Mouse (Mus musculus) left cerebral cortex, postnatal 36 days (tissue): ENCODE results near the gene 1700016D06Rik. TPM values are rescaled to one million over a fixed set of nuclear protein-coding genes. Genes with fewer than 3 reads are reported as not detected.

ENCODE experiments used
- DNase-seq, 2 experiments: peaks; one replicate each; pipeline ENCODE4 v3.0.0; 2021 to 2022; ENCODE audit warnings: low spot score in 2 of 2, mixed read lengths in 1 of 2
- intact Hi-C: fragments of 180-260 bp; cut with DNase I; formaldehyde crosslinking; loops from one replicate; pipeline ENCODE4 v1.15.1; 2025
- total RNA-seq, 2 experiments: library from RNA; stranded (reverse); gene quantifications; 2 replicates each; pipeline ENCODE4 v1.2.3; 2021

Gene 1700016D06Rik
- total RNA-seq, 2 experiments from 2014 or later = not detected

DNA sequence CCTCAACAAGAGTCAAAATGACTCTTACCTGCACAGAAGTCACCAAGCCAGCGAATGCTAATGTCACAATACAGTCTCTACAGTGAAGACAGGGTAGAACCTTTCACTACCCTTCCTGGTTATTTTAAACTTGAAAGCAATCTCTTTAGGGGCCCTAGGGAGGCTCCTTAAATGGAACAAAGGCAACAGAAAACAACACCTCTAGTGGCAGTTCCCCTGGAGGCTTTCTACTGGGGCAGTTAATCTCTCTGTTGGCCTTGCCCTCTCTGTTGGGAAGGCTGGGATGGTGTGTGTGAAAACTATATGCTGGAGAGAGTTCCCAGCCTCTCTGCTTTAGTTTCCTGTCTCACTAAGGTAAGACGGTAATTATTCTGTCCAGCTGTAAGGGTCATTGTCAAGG, 60.3 kb downstream of the 1700016D06Rik start:
- intact Hi-C loops = no loop called here
- no peak for DNase-seq

DNA sequence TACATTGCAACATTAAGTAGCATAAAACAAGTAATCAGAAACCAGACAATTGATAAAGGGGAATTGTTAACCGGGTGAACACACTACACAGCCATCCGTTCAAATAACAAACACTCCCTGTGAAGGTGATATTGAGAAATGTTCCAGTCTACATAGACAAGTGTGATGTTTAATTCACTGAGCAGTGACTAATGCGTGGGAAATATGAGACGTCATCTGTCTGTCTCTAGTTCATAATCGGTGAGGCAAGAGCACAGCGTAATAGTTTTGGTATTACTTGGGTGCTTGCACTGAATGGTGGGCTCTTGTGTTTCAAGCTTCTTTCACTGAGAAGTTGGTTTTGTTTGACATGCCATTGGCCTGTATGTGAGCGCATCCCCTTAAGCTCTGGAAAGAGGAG, 63.3 kb downstream of the 1700016D06Rik start:
- DNase-seq = no peak
- intact Hi-C loops = no loop called here

DNA sequence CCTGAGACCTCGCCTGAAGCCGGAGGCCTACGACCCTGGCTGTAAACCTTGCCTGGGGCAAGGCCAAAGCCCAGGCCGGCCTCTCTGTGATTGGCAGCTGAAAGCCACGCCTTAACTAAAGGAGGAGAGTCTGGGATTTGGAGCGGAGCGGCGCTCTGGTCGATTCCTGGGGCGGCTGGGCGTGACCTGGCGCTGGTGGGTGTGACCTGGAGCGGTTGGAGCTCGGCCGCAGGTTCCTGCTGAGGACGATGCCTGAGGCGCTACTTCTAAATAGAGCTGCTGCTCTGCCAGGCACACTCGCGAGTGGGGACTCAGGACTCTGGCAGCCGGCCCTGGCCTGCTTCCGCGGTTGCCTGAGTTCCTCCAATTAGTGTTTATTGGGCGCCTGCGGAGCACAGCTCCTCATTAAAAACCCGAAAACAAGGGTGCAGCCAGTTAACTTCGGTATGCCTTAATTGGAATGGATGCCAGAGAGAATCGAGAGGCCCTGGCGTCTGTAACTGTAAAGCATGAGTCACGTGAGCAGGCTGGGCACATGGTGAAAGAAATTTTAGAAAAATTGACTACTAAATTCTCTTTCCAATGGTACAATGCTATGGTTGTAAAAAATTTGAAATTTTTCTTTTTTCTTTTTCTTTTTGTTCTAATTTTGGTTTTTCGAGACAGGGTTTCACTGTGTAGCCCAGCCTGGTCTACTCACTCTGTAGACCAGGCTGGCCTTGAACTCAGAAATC, 64.4 kb downstream of the 1700016D06Rik start:
- intact Hi-C loops = no loop called here
- peak; percentile 72 to 79 for DNase-seq

DNA sequence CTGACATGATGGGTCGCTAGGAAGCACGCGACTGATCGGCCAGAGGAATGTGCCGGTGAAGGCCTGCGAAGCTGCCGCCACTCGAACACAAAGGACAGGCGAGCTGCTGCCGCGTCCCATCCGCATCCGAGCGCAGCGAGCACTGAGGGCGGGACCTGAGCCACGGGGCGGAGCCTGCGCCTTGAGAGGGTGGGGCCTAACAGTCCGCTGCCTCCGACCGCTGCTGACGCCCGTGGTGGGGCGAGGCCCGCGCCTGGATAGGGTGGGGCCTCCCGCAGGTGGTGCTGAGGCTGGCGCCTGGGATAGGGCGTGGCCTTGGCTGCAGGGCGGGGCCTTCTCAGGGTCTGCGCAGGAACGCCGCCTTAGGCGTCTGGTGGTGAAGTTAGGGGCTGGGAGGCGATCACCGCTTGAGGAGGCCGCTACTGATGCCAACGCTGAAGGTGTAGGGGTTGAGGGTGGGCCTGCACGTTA, 65.2 kb downstream of the 1700016D06Rik start, which contains the start of gene Ankrd10:
Ankrd10 (minus strand) TSS at position 147 of the 471 bp plus-strand sequence.
- intact Hi-C loops = loop anchor here (2.0 kb wide), 2 partner anchors 65 to 79 kb away; partner anchors contain the start of gene 1700016D06Rik
- DNase-seq = peak; percentile 95 to 96

DNA sequence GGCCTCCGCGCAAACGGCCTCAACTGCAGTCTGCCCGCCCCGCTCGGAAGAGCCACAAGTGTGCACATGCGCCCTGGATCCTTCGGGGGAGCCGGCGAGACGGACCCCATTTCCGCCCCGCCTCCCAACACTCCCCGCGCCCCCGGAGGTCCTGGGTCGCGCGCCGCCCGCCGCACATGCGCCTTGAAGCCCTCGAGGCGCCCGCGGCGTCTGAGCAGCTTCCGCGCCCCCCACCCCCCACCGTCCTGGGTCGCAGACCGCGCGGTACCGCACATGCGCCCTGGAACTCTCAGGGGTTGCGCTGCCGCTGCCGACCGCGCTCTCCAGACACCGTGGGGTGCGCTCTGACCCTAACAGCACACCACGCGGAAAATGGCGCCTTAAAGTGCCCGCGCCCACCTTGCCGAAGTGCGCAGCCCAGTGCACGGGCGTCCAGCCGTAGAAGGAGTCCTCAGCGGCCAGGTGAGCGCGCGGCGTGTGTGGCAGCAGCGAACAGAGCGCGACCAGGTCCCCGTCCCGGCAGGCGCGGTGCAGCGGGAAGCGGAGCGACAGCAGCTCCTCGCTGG, 65.8 kb downstream of the 1700016D06Rik start:
- intact Hi-C loops = loop anchor here (2.0 kb wide), 2 partner anchors 66 to 78 kb away; partner anchors contain the start of gene 1700016D06Rik
- DNase-seq = peak; percentile 81 to 87

DNA sequence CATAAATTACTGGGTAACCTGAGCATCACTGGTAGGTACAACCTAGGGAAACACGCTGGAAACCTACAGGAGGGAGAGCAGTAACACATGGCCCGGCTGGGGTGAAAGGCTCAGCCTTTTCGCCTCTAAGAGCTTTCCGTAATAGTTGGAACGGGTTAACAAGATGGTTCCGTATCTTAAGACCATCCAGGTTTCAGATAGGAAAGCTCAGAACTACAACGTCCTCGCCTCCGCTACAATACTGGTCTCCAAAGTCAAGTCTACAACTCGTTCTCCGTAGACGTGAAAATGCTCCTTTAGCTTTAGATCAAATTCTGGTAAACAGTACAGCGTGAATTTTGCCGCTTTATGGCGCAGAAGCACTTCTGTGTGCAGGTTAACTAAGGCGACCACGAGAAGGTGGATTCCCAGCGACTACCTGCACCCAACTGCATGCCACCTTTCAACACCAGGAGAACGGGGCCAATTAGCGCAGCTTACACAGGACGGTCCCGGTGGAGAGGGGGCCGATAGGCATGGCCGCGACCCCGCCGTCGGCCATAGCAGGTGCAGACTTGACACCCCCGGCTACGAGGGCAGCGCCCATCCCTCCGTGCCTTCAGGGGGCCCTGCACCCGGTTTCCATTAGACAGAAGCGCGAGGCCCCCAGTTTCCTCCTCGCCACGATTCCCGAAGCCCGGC, 66.4 kb downstream of the 1700016D06Rik start:
- no peak for DNase-seq
- intact Hi-C loops = loop anchor here (2.0 kb wide), 2 partner anchors 66 to 78 kb away; partner anchors contain the start of gene 1700016D06Rik

DNA sequence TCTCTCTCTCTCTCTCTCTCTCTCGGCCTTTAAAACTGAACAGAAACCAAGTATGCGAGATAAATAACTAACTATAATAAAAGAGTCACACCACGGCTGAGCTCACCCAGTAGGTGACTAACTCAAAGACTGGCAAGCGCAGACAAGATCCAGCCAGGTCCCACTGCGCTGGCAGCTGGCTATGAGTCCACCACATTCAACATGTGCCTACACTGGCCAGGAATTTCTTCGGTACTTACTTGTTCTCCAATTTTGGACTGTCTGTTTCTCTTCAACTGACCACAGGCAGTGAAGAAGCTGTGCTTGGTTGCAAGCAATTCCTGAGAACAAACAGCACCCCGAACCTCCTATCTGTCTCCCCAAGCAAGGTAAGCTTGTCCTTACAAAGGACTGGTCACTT, 67.4 kb downstream of the 1700016D06Rik start:
- intact Hi-C loops = no loop called here
- DNase-seq = no peak

DNA sequence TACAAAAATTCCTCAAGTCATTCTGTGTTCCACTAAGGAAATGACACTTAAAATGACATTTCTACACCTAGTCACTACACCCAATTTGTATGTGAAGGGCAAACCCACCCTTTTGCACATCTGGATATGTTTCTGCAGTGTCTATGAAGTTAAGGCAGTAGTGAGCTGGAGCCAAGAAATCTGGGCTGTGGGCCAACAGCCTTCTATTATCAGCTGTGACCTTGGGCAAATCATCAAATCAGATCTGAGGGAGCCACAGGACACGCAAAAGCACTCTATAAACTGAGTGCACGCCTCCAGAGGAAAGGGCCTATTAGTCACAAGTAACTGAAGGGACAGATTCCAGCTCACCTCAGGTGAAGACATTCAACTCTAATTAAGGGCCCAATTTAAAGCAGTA, 68.5 kb downstream of the 1700016D06Rik start:
- intact Hi-C loops = no loop called here
- no peak for DNase-seq

DNA sequence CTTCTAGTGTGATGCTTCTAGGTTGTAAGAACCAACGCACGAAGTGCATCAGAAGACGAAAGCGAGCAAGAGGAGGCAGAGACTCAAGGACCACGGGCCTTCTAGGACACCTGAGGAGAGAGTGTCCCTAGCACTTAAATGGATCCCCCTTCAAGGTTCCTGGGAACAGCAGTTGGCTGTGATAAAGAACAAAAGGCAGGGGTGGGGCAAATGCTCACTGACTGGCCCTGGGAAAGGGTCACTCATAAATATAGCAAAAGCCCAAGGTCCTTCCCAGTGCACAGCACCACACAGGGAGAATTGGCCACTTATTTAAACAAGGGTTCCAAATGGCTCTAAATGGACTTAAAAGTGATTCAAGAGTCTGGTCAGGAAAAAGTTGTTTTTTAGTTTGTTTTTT, 71.7 kb downstream of the 1700016D06Rik start:
- no peak for DNase-seq
- intact Hi-C loops = no loop called here

DNA sequence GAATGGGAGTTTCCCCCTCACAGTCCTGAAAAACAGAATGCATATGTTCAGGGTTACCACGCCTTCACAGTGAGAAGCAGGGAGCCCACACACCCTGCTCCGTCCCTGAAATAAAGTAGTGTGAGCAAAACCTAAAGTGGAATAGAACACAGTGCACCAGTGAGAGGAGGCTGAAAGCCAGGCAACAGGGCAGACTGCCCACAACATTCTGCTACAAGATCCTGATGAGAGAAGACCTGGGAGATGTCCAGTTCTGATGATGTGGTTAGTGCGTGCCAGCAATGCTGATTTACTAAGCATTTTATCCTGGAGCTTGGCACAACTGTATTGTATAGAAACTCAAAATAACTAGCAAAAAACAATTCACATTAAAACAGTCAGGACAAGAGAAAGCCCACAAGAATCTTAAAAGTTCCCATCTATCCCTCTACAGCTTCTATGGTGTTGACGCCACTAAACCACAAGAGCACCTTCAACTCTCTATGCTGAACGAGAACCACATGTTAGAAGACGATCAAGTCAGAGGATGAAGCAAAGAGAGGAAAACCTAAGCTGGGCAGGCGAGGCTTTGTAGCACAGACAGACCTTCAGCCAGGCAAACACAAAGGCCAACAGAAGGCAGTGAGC, 72.2 kb downstream of the 1700016D06Rik start:
- intact Hi-C loops = no loop called here
- peak; percentile 60 to 74 for DNase-seq

DNA sequence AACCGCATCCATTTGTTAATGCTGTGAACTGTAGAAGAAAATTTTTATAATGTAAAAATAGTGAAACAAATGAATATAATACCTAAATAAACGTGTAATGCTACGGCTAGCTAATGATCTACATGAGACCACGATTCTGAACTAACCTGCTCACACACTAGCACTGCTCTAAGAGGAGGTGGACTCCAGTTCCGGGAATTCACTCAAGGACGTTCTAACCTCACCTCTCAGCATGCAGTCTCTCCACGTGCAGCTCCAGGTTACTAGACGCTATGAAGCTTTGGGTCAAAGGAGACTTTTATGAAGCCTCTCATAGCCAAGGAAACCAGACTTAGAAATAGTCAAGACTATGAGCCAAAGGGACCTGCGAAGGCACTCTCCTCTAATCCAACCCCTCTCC, 73.1 kb downstream of the 1700016D06Rik start:
- intact Hi-C loops = no loop called here
- DNase-seq = no peak

DNA sequence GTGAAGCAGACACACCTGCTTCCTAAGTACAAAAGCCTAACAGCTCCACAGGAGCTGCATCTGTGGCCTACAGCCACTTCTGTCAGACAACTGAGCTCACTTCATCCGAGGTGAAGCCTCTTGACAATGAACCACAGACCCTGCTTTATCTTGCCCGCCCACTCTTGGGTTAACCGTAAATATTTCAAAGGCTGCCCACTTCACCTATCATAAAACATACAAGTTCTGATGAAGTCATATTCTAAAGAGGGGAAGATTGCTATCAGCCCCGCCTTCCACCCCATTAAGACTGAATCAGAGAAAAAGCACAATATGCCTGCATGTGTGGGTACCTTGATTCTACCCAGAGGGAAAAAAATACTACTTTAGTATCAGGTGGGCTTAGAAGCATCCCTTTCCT, 75.8 kb downstream of the 1700016D06Rik start:
- DNase-seq = no peak
- intact Hi-C loops = no loop called here

DNA sequence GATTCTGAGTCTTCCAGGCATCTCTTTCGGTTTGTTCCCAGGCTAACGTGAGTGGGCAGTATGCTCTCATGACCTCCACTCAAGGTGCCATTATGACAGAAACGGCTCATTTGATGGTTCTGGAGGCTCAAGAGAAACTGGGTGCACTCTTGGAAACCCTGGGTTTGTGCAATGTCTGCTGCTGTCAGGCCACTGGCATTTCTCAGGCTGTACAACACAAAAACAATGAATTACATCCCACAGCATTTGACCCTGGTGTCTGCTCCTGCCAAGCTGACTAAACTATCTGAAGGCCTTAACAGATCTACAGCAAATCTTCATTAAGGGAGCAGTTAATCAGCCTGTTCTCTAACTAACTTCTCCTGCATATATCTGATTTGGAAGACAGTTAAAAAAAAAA, 81.8 kb downstream of the 1700016D06Rik start:
- intact Hi-C loops = no loop called here
- DNase-seq = no peak

DNA sequence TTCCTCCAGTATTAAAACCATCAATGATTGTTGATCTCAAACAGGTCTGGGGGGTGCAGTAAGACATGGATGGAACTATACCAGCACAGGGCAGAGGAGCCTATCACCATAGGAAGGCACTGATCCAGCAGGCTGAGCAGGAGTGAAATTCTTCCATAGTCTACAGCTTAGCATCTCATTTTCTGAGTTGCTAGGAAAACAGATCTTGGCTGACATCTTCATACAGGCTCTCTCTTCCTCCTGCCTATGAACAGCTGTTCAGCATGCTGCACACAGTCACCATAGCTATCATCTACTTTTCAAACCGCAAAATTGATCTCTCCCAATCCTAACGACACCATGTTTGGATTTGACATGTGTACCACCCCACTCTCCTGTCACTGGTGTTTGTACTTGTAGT, 82.8 kb downstream of the 1700016D06Rik start:
- intact Hi-C loops = no loop called here
- DNase-seq = no peak

DNA sequence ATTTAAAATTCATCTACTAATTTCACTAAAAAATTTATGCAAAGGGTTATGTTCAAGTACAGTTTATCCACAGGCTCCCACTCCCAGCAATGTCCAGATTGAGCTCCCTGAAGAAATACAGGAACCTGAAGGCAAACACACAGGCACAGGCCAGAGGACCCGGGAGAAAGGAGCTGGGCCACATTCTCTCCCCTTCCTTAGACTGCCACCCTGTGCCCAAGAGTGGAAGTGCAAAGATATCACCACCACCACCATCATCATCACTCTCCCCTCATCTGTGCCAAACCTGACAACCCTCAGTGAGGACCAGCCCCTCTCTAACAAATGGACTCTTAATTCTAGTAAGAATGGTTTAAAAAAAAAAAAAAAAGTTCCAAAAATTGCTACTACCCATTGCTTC, 84.6 kb downstream of the 1700016D06Rik start:
- intact Hi-C loops = no loop called here
- peak in 1 of 2 experiments; percentile 23 for DNase-seq

DNA sequence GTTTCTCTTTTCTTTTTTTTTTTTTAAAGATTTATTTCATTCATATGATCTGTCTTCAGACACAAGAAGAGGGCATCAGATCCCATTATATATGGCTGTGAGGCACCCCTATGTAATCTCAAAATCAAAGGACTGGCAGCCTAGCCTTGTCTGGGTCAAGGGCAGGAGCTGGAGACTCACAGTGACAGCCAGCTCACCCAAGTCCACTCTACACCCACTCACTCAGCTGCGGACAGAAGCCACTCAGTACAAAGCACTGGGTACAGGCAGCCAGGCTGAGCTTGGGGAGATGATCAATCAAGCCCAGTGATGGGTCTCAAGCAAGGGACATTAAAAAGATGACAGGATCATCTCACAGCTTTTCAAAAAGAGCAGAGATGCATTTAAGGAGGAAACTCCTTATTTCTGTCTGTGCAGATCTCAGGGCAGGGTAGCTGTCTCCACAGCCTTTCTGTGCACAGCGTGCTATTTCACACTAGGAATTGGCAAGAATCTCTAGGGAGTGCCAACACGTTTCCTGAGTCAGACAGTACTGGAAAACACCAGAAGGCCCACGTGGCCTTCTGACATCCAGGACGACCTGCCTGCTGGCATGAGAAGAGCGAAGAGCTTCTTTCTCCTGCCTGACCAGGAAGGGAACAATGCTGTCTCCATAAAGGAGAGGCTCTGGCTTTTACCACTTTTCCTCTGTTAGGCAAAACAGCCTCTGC, 86.6 kb downstream of the 1700016D06Rik start:
- DNase-seq = no peak
- intact Hi-C loops = no loop called here

DNA sequence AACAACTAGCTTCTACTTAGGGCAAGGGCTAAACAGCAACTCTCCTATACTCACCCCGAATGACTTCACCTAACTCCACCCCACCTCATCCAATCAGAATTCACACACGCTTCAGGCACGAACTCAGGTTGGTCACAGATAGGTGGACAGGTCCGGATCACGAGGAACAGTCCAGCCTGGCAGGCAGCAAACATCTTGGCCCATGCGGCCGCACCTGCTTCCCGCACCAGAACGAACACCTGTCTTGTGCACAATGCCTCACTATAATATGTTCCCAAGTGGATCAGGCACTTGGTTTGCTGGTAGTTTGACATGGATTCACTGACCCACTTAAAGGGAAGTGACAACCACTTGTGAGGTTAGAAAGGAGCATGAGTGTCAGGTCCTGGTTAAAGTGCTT, 92.0 kb downstream of the 1700016D06Rik start:
- DNase-seq = no peak
- intact Hi-C loops = no loop called here
